Mouse (Mus musculus): Measurements from ENCODE around the gene Trak1. TPM values are rescaled to one million over a fixed set of nuclear protein-coding genes. Genes with fewer than 3 reads are reported as not detected.
A peak's percentile ranks its signal among the peaks of the same experiment; 100 is the strongest.

The Trak1 gene
- polyA plus RNA-seq, 1 experiment from 2014 or later, result 8.8 TPM

- Histone ChIP-seq H3K4me2 (ENCODE audit: low read depth, low read length) (peak overlapping the region; percentile 56), H3K9me3 (replicated peaks; ENCODE audit: control insufficient read depth, low read length) (no peaks in the 10 kb centered on the region), H3K4me3 (ENCODE audit: low read depth, low read length) (peak overlapping the region; percentile 12), H3K27ac (replicated peaks; ENCODE audit: low read depth, low read length) (no peak overlapping the region), H3K4me1 (ENCODE audit: control insufficient read depth, insufficient read depth, low read length) (no peaks in the 10 kb centered on the region; the same call in 1 of the 2 replicates), H3K36me3 (replicated peaks; ENCODE audit: control insufficient read depth, insufficient read depth, low read depth, low read length) (no peaks in the 10 kb centered on the region), H3K9ac (replicated peaks; ENCODE audit: low read length) (peak overlapping the region; percentile 22), H3K27me3 (ENCODE audit: control insufficient read depth, insufficient read depth, low read length) (peaks cover 45% of the 10 kb centered on the region)
- DNase-seq (ENCODE audit: low spot score), result peak; percentile 30
- WGBS, result 3% methylated on average over 48 of the region's 48 CpGs
- no peak for ATAC-seq (replicated peaks; ENCODE audit: insufficient number of reproducible peaks, low FRiP score, low TSS enrichment, low read depth)
These were observed 196.9 kb downstream of the Trak1 start for GRCm38 (mm10) chr9:121494006-121494767.

- WGBS, result 2% methylated on average over 12 of the region's 12 CpGs
- Histone ChIP-seq H3K27me3 (ENCODE audit: control insufficient read depth, insufficient read depth, low read length) (peaks cover 45% of the 10 kb centered on the region), H3K4me3 (ENCODE audit: low read depth, low read length) (peak within 1 kb of the TSS; percentile 12), H3K4me1 (ENCODE audit: control insufficient read depth, insufficient read depth, low read length) (no peaks in the 10 kb centered on the region; the same call in 1 of the 2 replicates), H3K27ac (replicated peaks; ENCODE audit: low read depth, low read length) (no peak within 1 kb of the TSS), H3K4me2 (ENCODE audit: low read depth, low read length) (peak within 1 kb of the TSS; percentile 56; the same call in 1 of the 2 replicates), H3K9ac (replicated peaks; ENCODE audit: low read length) (no peak within 1 kb of the TSS), H3K36me3 (replicated peaks; ENCODE audit: control insufficient read depth, insufficient read depth, low read depth, low read length) (no peaks in the 10 kb centered on the region), H3K9me3 (replicated peaks; ENCODE audit: control insufficient read depth, low read length) (no peaks in the 10 kb centered on the region)
- ATAC-seq (replicated peaks; ENCODE audit: insufficient number of reproducible peaks, low FRiP score, low TSS enrichment, low read depth) (peak; percentile 76), DNase-seq (ENCODE audit: low spot score) (peak; percentile 54)
These were observed 198.2 kb downstream of the Trak1 start, which contains the start of gene Cck for GRCm38 (mm10) chr9:121495529-121495928. Gene Cck, minus strand, starts transcription at chr9:121495694.

- Histone ChIP-seq H3K9me3 (replicated peaks; ENCODE audit: control insufficient read depth, low read length) (no peaks in the 10 kb centered on the region), H3K4me1 (ENCODE audit: control insufficient read depth, insufficient read depth, low read length) (no peaks in the 10 kb centered on the region; the same call in 1 of the 2 replicates), H3K4me3 (ENCODE audit: low read depth, low read length) (no peak overlapping the region), H3K27me3 (ENCODE audit: control insufficient read depth, insufficient read depth, low read length) (peaks cover 45% of the 10 kb centered on the region), H3K9ac (replicated peaks; ENCODE audit: low read length) (no peak overlapping the region), H3K36me3 (replicated peaks; ENCODE audit: control insufficient read depth, insufficient read depth, low read depth, low read length) (no peaks in the 10 kb centered on the region), H3K4me2 (ENCODE audit: low read depth, low read length) (no peak overlapping the region; the same call in 1 of the 2 replicates), H3K27ac (replicated peaks; ENCODE audit: low read depth, low read length) (no peak overlapping the region)
- DNase-seq (ENCODE audit: low spot score), result no peak
- no peak for ATAC-seq (replicated peaks; ENCODE audit: insufficient number of reproducible peaks, low FRiP score, low TSS enrichment, low read depth)
- 24% methylated on average over 10 of the region's 10 CpGs for WGBS
These were observed 198.8 kb downstream of the Trak1 start for GRCm38 (mm10) chr9:121496102-121496501.

GRCm38 (mm10) chr9:121505346-121505745 lies 208.0 kb downstream of the Trak1 start:
- H3K9me3 ChIP-seq (replicated peaks; ENCODE audit: control insufficient read depth, low read length), result no peaks in the 10 kb centered on the region
- no peaks in the 10 kb centered on the region for H3K27me3 ChIP-seq (ENCODE audit: control insufficient read depth, insufficient read depth, low read length)
- WGBS, result 91% methylated on average over 8 of the region's 8 CpGs
- H3K27ac ChIP-seq (replicated peaks; ENCODE audit: low read depth, low read length), result no peak overlapping the region
- H3K36me3 ChIP-seq (replicated peaks; ENCODE audit: control insufficient read depth, insufficient read depth, low read depth, low read length), result no peaks in the 10 kb centered on the region
- H3K4me3 ChIP-seq (ENCODE audit: low read depth, low read length), result no peak overlapping the region
- ATAC-seq (replicated peaks; ENCODE audit: insufficient number of reproducible peaks, low FRiP score, low TSS enrichment, low read depth) (no peak), DNase-seq (ENCODE audit: low spot score) (no peak)
- H3K4me2 ChIP-seq (ENCODE audit: low read depth, low read length), result no peak overlapping the region
- H3K4me1 ChIP-seq (ENCODE audit: control insufficient read depth, insufficient read depth, low read length), result no peaks in the 10 kb centered on the region
- H3K9ac ChIP-seq (replicated peaks; ENCODE audit: low read length), result no peak overlapping the region

GRCm38 (mm10) chr9:121506478-121507180 lies 209.3 kb downstream of the Trak1 start:
- Histone ChIP-seq H3K36me3 (replicated peaks; ENCODE audit: control insufficient read depth, insufficient read depth, low read depth, low read length) (no peaks in the 10 kb centered on the region), H3K27ac (replicated peaks; ENCODE audit: low read depth, low read length) (no peak overlapping the region), H3K4me1 (ENCODE audit: control insufficient read depth, insufficient read depth, low read length) (no peaks in the 10 kb centered on the region), H3K27me3 (ENCODE audit: control insufficient read depth, insufficient read depth, low read length) (no peaks in the 10 kb centered on the region), H3K9ac (replicated peaks; ENCODE audit: low read length) (no peak overlapping the region), H3K9me3 (replicated peaks; ENCODE audit: control insufficient read depth, low read length) (no peaks in the 10 kb centered on the region), H3K4me3 (ENCODE audit: low read depth, low read length) (no peak overlapping the region), H3K4me2 (ENCODE audit: low read depth, low read length) (no peak overlapping the region)
- WGBS, result 65% methylated on average over 8 of the region's 8 CpGs
- DNase-seq (ENCODE audit: low spot score) (no peak), ATAC-seq (replicated peaks; ENCODE audit: insufficient number of reproducible peaks, low FRiP score, low TSS enrichment, low read depth) (no peak)

- H3K4me1 ChIP-seq (ENCODE audit: control insufficient read depth, insufficient read depth, low read length), result no peaks in the 10 kb centered on the region
- no peak overlapping the region for H3K4me3 ChIP-seq (ENCODE audit: low read depth, low read length)
- ATAC-seq (replicated peaks; ENCODE audit: insufficient number of reproducible peaks, low FRiP score, low TSS enrichment, low read depth) (no peak), DNase-seq (ENCODE audit: low spot score) (no peak)
- H3K9ac ChIP-seq (replicated peaks; ENCODE audit: low read length), result no peak overlapping the region
- WGBS, result 87% methylated on average over 4 of the region's 4 CpGs
- no peak overlapping the region for H3K27ac ChIP-seq (replicated peaks; ENCODE audit: low read depth, low read length)
- H3K9me3 ChIP-seq (replicated peaks; ENCODE audit: control insufficient read depth, low read length), result no peaks in the 10 kb centered on the region
- H3K27me3 ChIP-seq (ENCODE audit: control insufficient read depth, insufficient read depth, low read length), result no peaks in the 10 kb centered on the region
- no peaks in the 10 kb centered on the region for H3K36me3 ChIP-seq (replicated peaks; ENCODE audit: control insufficient read depth, insufficient read depth, low read depth, low read length)
- H3K4me2 ChIP-seq (ENCODE audit: low read depth, low read length), result no peak overlapping the region
These were observed 214.6 kb downstream of the Trak1 start for GRCm38 (mm10) chr9:121511911-121512310.

GRCm38 (mm10) chr9:121514462-121514861 lies 217.2 kb downstream of the Trak1 start:
- Histone ChIP-seq H3K4me2 (ENCODE audit: low read depth, low read length) (no peak overlapping the region), H3K9ac (replicated peaks; ENCODE audit: low read length) (no peak overlapping the region), H3K4me3 (ENCODE audit: low read depth, low read length) (no peak overlapping the region), H3K27ac (replicated peaks; ENCODE audit: low read depth, low read length) (no peak overlapping the region), H3K36me3 (replicated peaks; ENCODE audit: control insufficient read depth, insufficient read depth, low read depth, low read length) (no peaks in the 10 kb centered on the region), H3K27me3 (ENCODE audit: control insufficient read depth, insufficient read depth, low read length) (no peaks in the 10 kb centered on the region), H3K9me3 (replicated peaks; ENCODE audit: control insufficient read depth, low read length) (no peaks in the 10 kb centered on the region), H3K4me1 (ENCODE audit: control insufficient read depth, insufficient read depth, low read length) (no peaks in the 10 kb centered on the region)
- 86% methylated on average over 5 of the region's 5 CpGs for WGBS
- DNase-seq (ENCODE audit: low spot score) (no peak), ATAC-seq (replicated peaks; ENCODE audit: insufficient number of reproducible peaks, low FRiP score, low TSS enrichment, low read depth) (no peak)

- no peaks in the 10 kb centered on the region for H3K9me3 ChIP-seq (replicated peaks; ENCODE audit: control insufficient read depth, low read length)
- H3K4me2 ChIP-seq (ENCODE audit: low read depth, low read length), result no peak overlapping the region
- no peaks in the 10 kb centered on the region for H3K36me3 ChIP-seq (replicated peaks; ENCODE audit: control insufficient read depth, insufficient read depth, low read depth, low read length)
- no peaks in the 10 kb centered on the region for H3K4me1 ChIP-seq (ENCODE audit: control insufficient read depth, insufficient read depth, low read length)
- H3K4me3 ChIP-seq (ENCODE audit: low read depth, low read length), result no peak overlapping the region
- no peaks in the 10 kb centered on the region for H3K27me3 ChIP-seq (ENCODE audit: control insufficient read depth, insufficient read depth, low read length)
- H3K27ac ChIP-seq (replicated peaks; ENCODE audit: low read depth, low read length), result no peak overlapping the region
- ATAC-seq (replicated peaks; ENCODE audit: insufficient number of reproducible peaks, low FRiP score, low TSS enrichment, low read depth), result no peak
- no peak overlapping the region for H3K9ac ChIP-seq (replicated peaks; ENCODE audit: low read length)
- 86% methylated on average over 5 of the region's 5 CpGs for WGBS
- DNase-seq (ENCODE audit: low spot score), result no peak
These were observed 222.7 kb downstream of the Trak1 start for GRCm38 (mm10) chr9:121520047-121520446.

Measured in embryonic facial prominence, embryonic 11.5 days (tissue).